ENCODE assay signal across 11 mouse cellular contexts in the genomic region with DNA sequence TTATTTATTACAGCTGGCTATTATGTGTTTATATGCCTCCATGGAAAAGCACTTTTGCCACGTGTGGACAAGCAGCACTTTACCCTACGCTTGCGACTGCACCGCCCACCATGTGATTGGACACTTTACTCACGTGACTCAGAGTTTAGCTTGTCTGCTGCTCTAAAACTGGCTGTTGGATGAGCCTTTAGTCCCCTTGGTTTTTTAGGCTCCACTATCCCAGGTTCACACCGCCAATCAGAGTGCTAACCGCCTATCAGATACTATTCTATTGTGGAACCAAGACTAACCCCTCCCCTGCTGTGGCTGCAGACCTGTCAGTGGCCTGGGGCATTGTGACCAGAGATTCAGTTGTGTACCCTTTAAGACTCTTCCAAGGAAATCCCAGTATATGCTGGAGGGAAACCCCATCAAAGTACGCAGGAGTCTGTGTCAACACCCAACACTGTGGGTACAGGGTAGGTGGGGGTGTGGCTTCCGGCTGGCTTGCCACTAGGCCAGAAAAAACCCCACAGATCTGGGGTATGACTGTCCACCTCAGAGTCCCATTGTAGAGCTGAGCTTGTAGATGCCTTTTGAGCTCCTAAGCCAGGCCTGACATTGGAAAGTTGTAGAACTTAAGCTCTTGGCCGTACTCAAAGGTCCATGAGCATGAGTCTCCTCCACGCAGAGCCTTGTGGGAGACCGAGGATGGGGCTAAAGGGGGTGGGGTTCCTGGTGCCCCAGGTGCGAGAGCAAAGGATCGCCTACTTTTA. TPM values are rescaled to one million over a fixed set of nuclear protein-coding genes. Genes with fewer than 3 reads are reported as not detected.
DNase-seq lines count a peak whose midpoint lies in the region; ATAC-seq lines count a peak whose summit lies in the region.
"Had no signal": no experiment of that assay in that cellular context is flagged by ENCODE, and none has a peak within 500 bp of the region (broad histone marks: within the 10 kb centered on the region; RNA-seq: fewer than 3 reads in every experiment).

No protein-coding gene starts in this region.

- 70% methylated on average over 14 of the region's 14 CpGs for WGBS in hindbrain, embryonic 13.5 days
- 66% methylated on average over 14 of the region's 14 CpGs for WGBS in hindbrain, embryonic 11.5 days

- DNase-seq in hindbrain, embryonic 11.5 days (ENCODE audit: low spot score), result no peak
- DNase-seq in liver, result peak; percentile 62
- peak; percentile 59 for DNase-seq in thymus, postnatal 4 days
- no peak for DNase-seq in heart, postnatal 25 days (ENCODE audit: low spot score)
- no peak for DNase-seq in layer of hippocampus, adult 8-10 months (ENCODE audit: low spot score in 2 of 2)
- DNase-seq in urinary bladder, postnatal 10 days (ENCODE audit: low spot score), result no peak

- H3K4me1 ChIP-seq in hindbrain, embryonic 13.5 days (replicated peaks), result peaks cover 18% of the 10 kb centered on the region
- H3K4me1 ChIP-seq in hindbrain, embryonic 11.5 days (replicated peaks; ENCODE audit: control insufficient read depth, insufficient read depth, low read length), result 0 out of 2 replicates have a peak, but pooled peaks cover 6% of the 10 kb centered on the region

- no peaks in the 10 kb centered on the region for H3K9me3 ChIP-seq in hindbrain, embryonic 13.5 days
- no peaks in the 10 kb centered on the region for H3K9me3 ChIP-seq in hindbrain, embryonic 11.5 days (ENCODE audit: control insufficient read depth, low read length)

- H3K36me3 ChIP-seq in hindbrain, embryonic 13.5 days, result no peaks in the 10 kb centered on the region
- no peaks in the 10 kb centered on the region for H3K36me3 ChIP-seq in hindbrain, embryonic 11.5 days (ENCODE audit: control insufficient read depth, insufficient read depth, low read length)

- intact Hi-C loops in heart, postnatal 25 days (cut with DNase I), result no loop called here

- no peak overlapping the region for H3K27ac ChIP-seq in hindbrain, embryonic 13.5 days
- no peak overlapping the region for H3K27ac ChIP-seq in hindbrain, embryonic 11.5 days (ENCODE audit: low read depth, low read length)

- no peak for ATAC-seq in hindbrain, embryonic 13.5 days (ENCODE audit: low FRiP score)
- ATAC-seq in hindbrain, embryonic 11.5 days (ENCODE audit: low FRiP score), result no peak
- peak; percentile 35 for ATAC-seq in monocyte, adult 5-6 weeks (replicated peaks; ENCODE audit: insufficient number of reproducible peaks, low FRiP score, low TSS enrichment, poor library complexity, severe bottlenecking)
- ATAC-seq: intestine, embryonic 16.5 days had no signal

- H3K4me2 ChIP-seq in hindbrain, embryonic 13.5 days, result no peak overlapping the region
- no peak overlapping the region for H3K4me2 ChIP-seq in hindbrain, embryonic 11.5 days (replicated peaks; ENCODE audit: low read depth, low read length)
- H3K4me2 ChIP-seq: midbrain, embryonic 11.5 days had no signal

- no peak overlapping the region for H3K4me3 ChIP-seq in hindbrain, embryonic 13.5 days
- no peak overlapping the region for H3K4me3 ChIP-seq in hindbrain, embryonic 11.5 days (ENCODE audit: low read depth, low read length)
- H3K4me3 ChIP-seq: erythroblast, embryonic 14.5 days had no signal

- no peaks in the 10 kb centered on the region for H3K27me3 ChIP-seq in hindbrain, embryonic 13.5 days
- H3K27me3 ChIP-seq in hindbrain, embryonic 11.5 days (ENCODE audit: control insufficient read depth, insufficient read depth, low read length), result no peaks in the 10 kb centered on the region

- peak overlapping the region; percentile 13; the same call in 1 of the 2 replicates for H3K9ac ChIP-seq in hindbrain, embryonic 13.5 days
- no peak overlapping the region for H3K9ac ChIP-seq in hindbrain, embryonic 11.5 days (ENCODE audit: low read depth, low read length)

RNA-seq across cellular contexts. Expression of a gene that starts 32.8 kb away (rescaled TPM):
- polyA plus RNA-seq in hindbrain, embryonic 13.5 days (2015; fragmentation: Nextera tagmentation; extraction: Ambion mirVana), result 3.8 and 5.3 TPM in 2 replicates
- 2.7 and 4.2 TPM in 2 replicates for polyA plus RNA-seq in hindbrain, embryonic 11.5 days (2014; fragmentation: Nextera tagmentation; extraction: Ambion mirVana)
- total RNA-seq in monocyte, adult 5-6 weeks (2017), result 76.8 to 91.0 TPM (median 79.1 TPM) in 3 replicates
- total RNA-seq in heart, postnatal 25 days (2021), result 1 to 10 TPM; 1.8 to 2.7 TPM
- 10 to 100 TPM in 2 of 4 experiments, 1 to 10 TPM in 2; 5.5 to 13.8 (median 10.3) TPM for total RNA-seq in layer of hippocampus, adult 8-10 months (2022)

RNA-seq across cellular contexts. Expression of a gene that starts 45.8 kb away (rescaled TPM):
- polyA plus RNA-seq in hindbrain, embryonic 13.5 days (2015; fragmentation: Nextera tagmentation; extraction: Ambion mirVana), result 423 TPM in 2 replicates
- polyA plus RNA-seq in hindbrain, embryonic 11.5 days (2014; fragmentation: Nextera tagmentation; extraction: Ambion mirVana), result 356 and 425 TPM in 2 replicates
- total RNA-seq in monocyte, adult 5-6 weeks (2017), result 56.3 to 71.0 TPM (median 67.0 TPM) in 3 replicates
- total RNA-seq in heart, postnatal 25 days (2021), result 100 to 1,000 TPM; 220 TPM
- 100 to 1,000 TPM; 562 to 622 (median 577) TPM for total RNA-seq in layer of hippocampus, adult 8-10 months (2022)

Comparison
In these comparisons a context has a peak if more than half of its experiments do, and no peak if none do; other contexts are left out.
1. DNase-seq: peak in liver (single experiment) and thymus, postnatal 4 days (single experiment); none in hindbrain, embryonic 11.5 days (single experiment), heart, postnatal 25 days (single experiment), layer of hippocampus, adult 8-10 months (0 of 2) and urinary bladder, postnatal 10 days (single experiment).